Mouse (Mus musculus) kidney, embryonic 15.5 days (tissue): Measurements from ENCODE around the gene Gtf2f1. TPM values are rescaled to one million over a fixed set of nuclear protein-coding genes. Genes with fewer than 3 reads are reported as not detected.
A peak's percentile ranks its signal among the peaks of the same experiment; 100 is the strongest.

Source experiments
- ATAC-seq: fragments of 200-750 bp; cut with Nextera tagmentation; replicated peaks from 2 replicates; pipeline ENCODE4 v1.8.0; 2017; ENCODE audit warnings: moderate TSS enrichment; ENCODE audit not compliant: low FRiP score
- H3K27ac ChIP-seq: fragments of 300-500 bp; sonication (generic); 2 replicates; pipeline ENCODE4 v1.5.1; 2015; ENCODE audit warnings: mild to moderate bottlenecking, inconsistent platforms
- H3K27me3 ChIP-seq: fragments of 300-500 bp; sonication (generic); 2 replicates; pipeline ENCODE4 v1.6.1; 2015; ENCODE audit warnings: inconsistent platforms
- H3K36me3 ChIP-seq: fragments of 300-500 bp; sonication (generic); 2 replicates; pipeline ENCODE4 v1.6.1; 2015; ENCODE audit warnings: inconsistent platforms
- H3K4me1 ChIP-seq: fragments of 300-500 bp; sonication (generic); 2 replicates; pipeline ENCODE4 v1.6.1; 2015; ENCODE audit warnings: inconsistent platforms
- H3K4me2 ChIP-seq: fragments of 300-500 bp; sonication (generic); 2 replicates; pipeline ENCODE4 v1.6.1; 2015; ENCODE audit warnings: moderate library complexity, mild to moderate bottlenecking, inconsistent platforms
- H3K4me3 ChIP-seq: fragments of 300-500 bp; sonication (generic); replicated peaks from 2 replicates; pipeline ENCODE4 v1.5.1; 2015; ENCODE audit warnings: mild to moderate bottlenecking, inconsistent platforms
- H3K9ac ChIP-seq: fragments of 300-500 bp; sonication (generic); 2 replicates; pipeline ENCODE4 v1.6.1; 2015; ENCODE audit warnings: mild to moderate bottlenecking, inconsistent platforms
- H3K9me3 ChIP-seq: fragments of 300-500 bp; sonication (generic); replicated peaks from 2 replicates; pipeline ENCODE4 v1.6.1; 2016; ENCODE audit warnings: inconsistent platforms
- WGBS: fragments of 180-500 bp; shearing (Covaris S2); methylation state at CpG from one replicate; pipeline ENCODE4 v1.1.7; 2015; ENCODE audit warnings: mixed read lengths; 5-methylcytosine and 5-hydroxymethylcytosine counted together
- polyA plus RNA-seq: library from polyadenylated mRNA; unstranded; fragments of >200 nt; fragmentation: Nextera tagmentation; extraction: Ambion mirVana; gene quantifications from 2 replicates; pipeline ENCODE4 v1.2.1, GENCODE M21; 2015

Gene Gtf2f1
- polyA plus RNA-seq, 1 experiment from 2014 or later: 70.3 TPM

DNA sequence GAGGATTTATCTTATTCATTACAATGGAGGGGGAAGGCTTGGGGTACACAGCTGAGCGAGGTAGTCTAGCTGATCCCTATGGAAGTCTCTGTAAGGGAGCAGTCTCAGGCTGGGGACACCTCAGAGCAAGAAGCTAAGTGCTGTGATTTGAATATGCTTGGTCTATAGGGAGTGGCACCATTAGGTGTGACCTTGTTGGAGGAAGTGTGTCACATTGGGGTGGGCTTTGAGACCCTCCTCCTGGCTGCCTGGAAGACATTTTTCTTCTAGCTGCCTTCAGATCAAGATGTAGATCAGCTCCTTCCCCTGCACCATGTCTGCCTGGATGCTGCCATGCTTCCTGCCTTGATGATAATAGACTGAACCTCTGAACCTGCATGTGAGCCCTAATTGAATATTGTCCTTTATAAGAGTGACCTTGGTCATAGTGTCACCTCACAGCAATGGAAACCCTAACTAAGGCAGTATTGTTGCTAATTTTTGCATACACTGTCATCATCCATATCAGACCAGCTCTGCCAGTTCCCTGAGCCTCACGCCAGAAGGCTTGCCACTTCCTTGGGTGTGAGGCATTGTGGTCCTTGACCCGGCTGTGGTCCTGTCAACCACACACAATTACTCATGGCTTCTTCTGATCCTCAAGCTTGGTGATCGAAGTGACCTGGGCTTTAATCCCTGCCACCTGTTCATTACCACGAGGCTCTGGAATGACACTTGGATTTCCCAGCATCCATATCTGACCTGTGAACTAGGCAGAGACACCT is 48.3 kb downstream of the Gtf2f1 start:
- 83% methylated on average over 5 of the region's 5 CpGs for WGBS
- no peaks in the 10 kb centered on the region for H3K9me3 ChIP-seq
- H3K9ac ChIP-seq: no peak overlapping the region
- no peak overlapping the region for H3K4me2 ChIP-seq
- no peak overlapping the region for H3K4me3 ChIP-seq
- H3K4me1 ChIP-seq: 0 out of 2 replicates have a peak, but pooled peaks cover 4% of the 10 kb centered on the region
- H3K27ac ChIP-seq: no peak overlapping the region
- no peak for ATAC-seq
- H3K36me3 ChIP-seq: no peaks in the 10 kb centered on the region
- H3K27me3 ChIP-seq: peaks cover 7% of the 10 kb centered on the region; the same call in 1 of the 2 replicates

DNA sequence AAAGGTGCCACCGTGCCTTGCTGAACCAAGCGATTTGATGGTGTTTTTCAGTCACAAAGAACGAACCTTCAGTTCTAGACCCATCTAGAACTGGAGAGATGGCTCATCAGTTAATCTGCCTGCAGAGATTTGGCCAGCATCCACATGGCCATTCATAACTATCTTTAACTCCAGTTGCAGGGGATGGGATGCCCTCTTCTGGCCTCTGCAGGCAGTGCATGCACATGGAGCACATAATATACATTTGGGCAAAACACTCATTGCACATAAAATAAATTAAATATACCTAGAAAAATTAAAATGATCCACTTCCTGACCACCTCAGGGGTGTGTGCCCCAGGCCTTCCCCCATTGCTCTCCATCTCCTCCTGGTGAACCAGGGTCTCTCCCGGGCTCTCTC is 49.2 kb downstream of the Gtf2f1 start:
- H3K27ac ChIP-seq: no peak overlapping the region
- no peak overlapping the region for H3K4me2 ChIP-seq
- ATAC-seq: no peak
- no peaks in the 10 kb centered on the region for H3K36me3 ChIP-seq
- no peaks in the 10 kb centered on the region for H3K9me3 ChIP-seq
- H3K4me1 ChIP-seq: 0 out of 2 replicates have a peak, but pooled peaks cover 4% of the 10 kb centered on the region
- WGBS: 92% methylated on average over 4 of the region's 4 CpGs
- H3K4me3 ChIP-seq: no peak overlapping the region
- no peak overlapping the region for H3K9ac ChIP-seq
- 0 out of 2 replicates have a peak, but pooled peaks cover 5% of the 10 kb centered on the region for H3K27me3 ChIP-seq

DNA sequence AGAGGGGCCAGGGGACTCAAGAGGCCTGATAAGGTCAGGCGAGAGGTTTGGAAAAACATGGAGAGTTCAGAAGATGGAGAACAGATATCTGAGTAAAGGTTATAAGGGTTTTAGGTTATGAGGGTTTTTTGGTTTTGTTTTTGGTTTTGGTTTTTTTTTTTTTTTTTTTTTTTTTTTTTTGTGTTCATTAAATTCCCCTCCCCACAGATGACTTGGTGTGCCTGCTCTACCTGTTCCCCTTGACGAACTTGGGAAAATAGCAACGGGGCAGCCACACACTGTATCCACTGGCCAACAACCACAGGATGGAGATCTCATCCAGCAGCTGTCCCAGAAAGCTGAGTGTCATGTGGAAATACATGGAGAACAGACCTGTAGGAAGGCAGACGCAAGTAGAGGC is 52.4 kb downstream of the Gtf2f1 start:
- H3K9ac ChIP-seq: no peak overlapping the region
- H3K27ac ChIP-seq: no peak overlapping the region
- no peaks in the 10 kb centered on the region for H3K27me3 ChIP-seq
- H3K36me3 ChIP-seq: no peaks in the 10 kb centered on the region
- 81% methylated on average over 4 of the region's 4 CpGs for WGBS
- ATAC-seq: no peak
- H3K9me3 ChIP-seq: no peaks in the 10 kb centered on the region
- 0 out of 2 replicates have a peak, but pooled peaks cover 4% of the 10 kb centered on the region for H3K4me1 ChIP-seq
- H3K4me3 ChIP-seq: no peak overlapping the region
- no peak overlapping the region for H3K4me2 ChIP-seq

DNA sequence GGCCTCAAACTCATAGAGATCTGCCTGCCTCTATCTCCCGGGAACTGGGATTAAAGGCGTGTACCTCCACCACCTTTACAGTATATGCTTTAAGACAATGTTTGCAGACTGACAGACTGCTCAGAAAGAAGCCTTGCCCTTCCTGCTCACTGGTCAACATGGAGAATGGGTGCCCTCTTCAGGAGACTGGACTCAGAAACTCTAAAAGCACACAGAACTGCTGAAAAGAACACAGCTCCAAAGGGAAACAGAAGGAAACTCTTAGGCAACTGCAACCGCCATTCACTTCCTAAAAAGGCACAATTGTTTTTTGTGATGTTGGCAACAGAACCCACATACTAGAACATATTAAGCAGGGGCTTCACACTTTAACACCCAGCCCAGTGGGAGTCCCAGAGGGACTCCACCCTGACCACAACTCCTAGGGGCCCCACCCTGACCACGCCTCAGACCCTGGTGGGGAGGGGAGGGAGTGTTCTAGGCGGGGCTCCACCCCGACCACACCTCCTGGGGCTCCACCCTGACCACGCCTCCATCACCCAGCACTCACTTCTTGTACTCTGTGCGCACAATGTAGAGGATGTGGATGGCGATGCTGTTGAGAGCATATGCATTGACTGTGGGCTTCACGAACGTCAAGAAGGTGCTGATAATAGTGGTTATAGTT is 53.2 kb downstream of the Gtf2f1 start:
- no peak overlapping the region for H3K27ac ChIP-seq
- 32% methylated on average over 11 of the region's 11 CpGs for WGBS
- no peak overlapping the region for H3K4me3 ChIP-seq
- no peak overlapping the region for H3K9ac ChIP-seq
- peak; percentile 67 for ATAC-seq
- H3K36me3 ChIP-seq: no peaks in the 10 kb centered on the region
- no peaks in the 10 kb centered on the region for H3K27me3 ChIP-seq
- H3K9me3 ChIP-seq: no peaks in the 10 kb centered on the region
- H3K4me1 ChIP-seq: 0 out of 2 replicates have a peak, but pooled peaks cover 4% of the 10 kb centered on the region
- H3K4me2 ChIP-seq: no peak overlapping the region

DNA sequence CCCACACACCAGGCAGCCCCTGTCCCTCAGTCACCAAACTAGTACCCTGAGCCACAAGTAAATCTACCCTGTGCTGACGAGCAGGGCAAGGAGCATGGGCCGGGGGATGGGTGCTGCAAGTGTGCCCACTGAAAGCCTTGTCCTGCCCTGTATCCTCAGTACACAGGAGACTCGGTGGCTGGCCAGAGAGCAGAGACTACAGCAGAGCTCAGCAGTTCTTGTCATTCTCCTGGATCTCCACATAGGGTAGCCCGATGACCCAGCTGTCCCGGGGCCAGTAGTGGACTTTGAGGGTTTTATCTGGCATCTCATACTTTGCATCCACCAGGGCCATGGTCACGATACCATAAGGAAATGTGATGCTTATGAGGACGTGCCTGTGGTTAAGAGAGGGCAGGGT is 56.2 kb downstream of the Gtf2f1 start:
- H3K9me3 ChIP-seq: no peaks in the 10 kb centered on the region
- H3K9ac ChIP-seq: no peak overlapping the region
- ATAC-seq: no peak
- H3K36me3 ChIP-seq: no peaks in the 10 kb centered on the region
- no peaks in the 10 kb centered on the region for H3K27me3 ChIP-seq
- no peak overlapping the region for H3K27ac ChIP-seq
- WGBS: 75% methylated on average over 7 of the region's 7 CpGs
- H3K4me2 ChIP-seq: no peak overlapping the region
- 0 out of 2 replicates have a peak, but pooled peaks cover 4% of the 10 kb centered on the region for H3K4me1 ChIP-seq
- no peak overlapping the region for H3K4me3 ChIP-seq

Other genes with a start within 250 kb of the Gtf2f1 start
- gene Dus3l, start 246.5 kb downstream of the Gtf2f1 start, polyA plus RNA-seq: 46.5 and 54.6 TPM in 2 replicates
- 1.7 and 1.8 TPM in 2 replicates for gene Prr22, start 241.0 kb downstream of the Gtf2f1 start, polyA plus RNA-seq
- 3.7 and 4.1 TPM in 2 replicates for gene Rfx2, start 180.3 kb downstream of the Gtf2f1 start, polyA plus RNA-seq
- not detected in 2 replicates for gene Acsbg2, start 136.8 kb downstream of the Gtf2f1 start, polyA plus RNA-seq
- 0.27 and 0.30 TPM in 2 replicates for gene 1700061G19Rik, start 135.8 kb downstream of the Gtf2f1 start, polyA plus RNA-seq
- gene Mllt1, start 75.9 kb downstream of the Gtf2f1 start, polyA plus RNA-seq: 54.6 and 57.8 TPM in 2 replicates
- gene Acer1, start 29.2 kb downstream of the Gtf2f1 start, polyA plus RNA-seq: 0.15 TPM in 1 of 2 replicates, not detected in the other
- gene Clpp, start 21.0 kb downstream of the Gtf2f1 start, polyA plus RNA-seq: 150 and 165 TPM in 2 replicates
- 55.3 and 56.7 TPM in 2 replicates for gene Alkbh7, start 13.9 kb downstream of the Gtf2f1 start, polyA plus RNA-seq
- gene Pspn, start 11.3 kb downstream of the Gtf2f1 start, polyA plus RNA-seq: 0.87 and 1.3 TPM in 2 replicates
- gene Gm17949, start 181 bp upstream of the Gtf2f1 start, polyA plus RNA-seq: 0.30 and 0.37 TPM in 2 replicates
- 46.1 TPM in 2 replicates for gene Khsrp, start 20.2 kb upstream of the Gtf2f1 start, polyA plus RNA-seq
- 0.26 TPM in 1 of 2 replicates, not detected in the other for gene Slc25a41, start 30.4 kb upstream of the Gtf2f1 start, polyA plus RNA-seq
- 49.9 and 52.7 TPM in 2 replicates for gene Crb3, start 47.8 kb upstream of the Gtf2f1 start, polyA plus RNA-seq
- gene Slc25a23, start 48.6 kb upstream of the Gtf2f1 start, polyA plus RNA-seq: 11.4 and 12.9 TPM in 2 replicates
- gene Dennd1c, start 67.2 kb upstream of the Gtf2f1 start, polyA plus RNA-seq: 4.7 and 6.0 TPM in 2 replicates
- gene Tubb4a, start 76.5 kb upstream of the Gtf2f1 start, polyA plus RNA-seq: 23.6 and 29.4 TPM in 2 replicates
- gene Tnfsf9, start 94.0 kb upstream of the Gtf2f1 start, polyA plus RNA-seq: 10.2 and 10.4 TPM in 2 replicates
- 0.38 TPM in 1 of 2 replicates, not detected in the other for gene Cd70, start 138.5 kb upstream of the Gtf2f1 start, polyA plus RNA-seq
- gene Tnfsf14, start 182.9 kb upstream of the Gtf2f1 start, polyA plus RNA-seq: 0.08 TPM in 1 of 2 replicates, not detected in the other
- 2.3 and 5.4 TPM in 2 replicates for gene C3, start 216.8 kb upstream of the Gtf2f1 start, polyA plus RNA-seq
- gene Gpr108, start 237.2 kb upstream of the Gtf2f1 start, polyA plus RNA-seq: 35.6 and 39.5 TPM in 2 replicates
- gene Trip10, start 238.2 kb upstream of the Gtf2f1 start, polyA plus RNA-seq: 44.5 and 47.5 TPM in 2 replicates